Mouse (Mus musculus) embryonic fibroblast, embryonic 13.5 days (primary cell): ENCODE measurements around the gene Bmp10.

Experiments used
- CTCF ChIP-seq: IDR thresholded peaks from 2 replicates; pipeline ENCODE4 v1.5.1; 2011; ENCODE audit warnings: mild to moderate bottlenecking, control low read depth, low read length, moderate library complexity, borderline replicate concordance; ENCODE audit not compliant: insufficient read depth
- POLR2A ChIP-seq: IDR thresholded peaks from 2 replicates; pipeline ENCODE4 v1.6.1; 2011; ENCODE audit warnings: low read depth, mild to moderate bottlenecking, control low read depth, low read length, moderate library complexity

DNA sequence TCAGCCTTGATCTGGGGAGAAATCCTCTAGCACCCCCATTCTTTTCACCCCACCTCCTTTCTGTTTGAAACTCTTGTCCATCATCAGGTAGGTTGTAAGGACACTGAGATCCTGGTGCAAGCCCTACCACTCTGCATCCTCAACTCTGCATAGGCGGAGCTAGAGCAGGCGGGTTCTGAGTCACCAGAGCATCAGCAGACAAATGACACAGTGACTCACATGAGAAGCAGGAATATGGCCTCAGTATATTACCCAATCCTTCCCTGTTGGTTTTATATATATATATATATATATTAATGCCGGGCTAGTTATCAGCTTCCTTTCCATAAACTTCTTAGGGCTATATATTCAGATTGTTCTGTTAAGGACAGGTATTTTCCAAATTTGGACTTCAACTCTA, 7.0 kb downstream of the Bmp10 start:
- TF ChIP-seq CTCF (no peak), POLR2A (no peak)
